Mouse (Mus musculus) heart, embryonic 13.5 days (tissue): ENCODE data around the gene Abca17. TPM values are rescaled to one million over a fixed set of nuclear protein-coding genes. Genes with fewer than 3 reads are reported as not detected.
A peak's percentile ranks its signal among the peaks of the same experiment; 100 is the strongest.

Experiments
- ATAC-seq: fragments of 200-750 bp; cut with Nextera tagmentation; 2 replicates; pipeline ENCODE4 v1.8.0; 2017; ENCODE audit warnings: moderate TSS enrichment; ENCODE audit not compliant: insufficient number of reproducible peaks, low FRiP score, low TSS enrichment; ENCODE audit errors: extremely low read depth
- H3K27ac ChIP-seq: fragments of 300-500 bp; sonication (generic); replicated peaks from 2 replicates; pipeline ENCODE4 v1.5.1; 2015; ENCODE audit warnings: moderate library complexity, mild to moderate bottlenecking, inconsistent platforms
- H3K27me3 ChIP-seq: fragments of 300-500 bp; sonication (generic); replicated peaks from 2 replicates; pipeline ENCODE4 v1.6.1; 2015; ENCODE audit warnings: mild to moderate bottlenecking, inconsistent platforms
- H3K36me3 ChIP-seq: fragments of 300-500 bp; sonication (generic); 2 replicates; pipeline ENCODE4 v1.6.1; 2015; ENCODE audit warnings: mild to moderate bottlenecking, inconsistent platforms
- H3K4me1 ChIP-seq: fragments of 300-500 bp; sonication (generic); 2 replicates; pipeline ENCODE4 v1.6.1; 2015; ENCODE audit warnings: inconsistent platforms
- H3K4me2 ChIP-seq: fragments of 300-500 bp; sonication (generic); 2 replicates; pipeline ENCODE4 v1.6.1; 2015; ENCODE audit warnings: inconsistent platforms, mild to moderate bottlenecking, moderate library complexity
- H3K4me3 ChIP-seq: fragments of 300-500 bp; sonication (generic); 2 replicates; pipeline ENCODE4 v1.5.1; 2015; ENCODE audit warnings: moderate library complexity, mild to moderate bottlenecking, inconsistent platforms
- H3K9ac ChIP-seq: fragments of 300-500 bp; sonication (generic); 2 replicates; pipeline ENCODE4 v1.6.1; 2015; ENCODE audit warnings: inconsistent platforms, mild to moderate bottlenecking, moderate library complexity
- H3K9me3 ChIP-seq: fragments of 300-500 bp; sonication (generic); 2 replicates; pipeline ENCODE4 v1.6.1; 2016; ENCODE audit warnings: inconsistent platforms
- WGBS: fragments of 180-500 bp; shearing (Covaris S2); methylation state at CpG from one replicate; pipeline ENCODE4 v1.1.7; 2015; ENCODE audit warnings: mixed read lengths; 5-methylcytosine and 5-hydroxymethylcytosine counted together
- polyA plus RNA-seq: library from polyadenylated mRNA; unstranded; fragments of >200 nt; fragmentation: Nextera tagmentation; extraction: Ambion mirVana; gene quantifications from 2 replicates; pipeline ENCODE4 v1.2.1, GENCODE M21; 2015

The Abca17 gene
- polyA plus RNA-seq, 1 experiment from 2014 or later, result 0.11 TPM

GRCm38 (mm10) chr17:24364461-24364860, 13.6 kb upstream of the Abca17 start:
- H3K4me1 ChIP-seq, result peaks cover 21% of the 10 kb centered on the region
- no peak overlapping the region for H3K9ac ChIP-seq
- H3K27me3 ChIP-seq, result no peaks in the 10 kb centered on the region
- H3K27ac ChIP-seq, result no peak overlapping the region
- H3K36me3 ChIP-seq, result peaks cover 20% of the 10 kb centered on the region
- 87% methylated on average over 9 of the region's 9 CpGs for WGBS
- no peak for ATAC-seq
- no peak overlapping the region for H3K4me3 ChIP-seq
- H3K4me2 ChIP-seq, result no peak overlapping the region
- H3K9me3 ChIP-seq, result no peaks in the 10 kb centered on the region

- Histone ChIP-seq H3K36me3 (peaks cover 14% of the 10 kb centered on the region), H3K27ac (no peak overlapping the region), H3K27me3 (no peaks in the 10 kb centered on the region), H3K4me3 (no peak overlapping the region), H3K9me3 (no peaks in the 10 kb centered on the region), H3K4me2 (no peak overlapping the region), H3K4me1 (peaks cover 23% of the 10 kb centered on the region), H3K9ac (no peak overlapping the region)
- ATAC-seq, result no peak
- WGBS, result 77% methylated on average over 9 of the region's 9 CpGs
Measured at GRCm38 (mm10) chr17:24362527-24362926, 11.7 kb upstream of the Abca17 start.

- ATAC-seq, result no peak
- no peak overlapping the region for H3K4me2 ChIP-seq
- no peaks in the 10 kb centered on the region for H3K9me3 ChIP-seq
- peaks cover 23% of the 10 kb centered on the region for H3K4me1 ChIP-seq
- H3K9ac ChIP-seq, result no peak overlapping the region
- WGBS, result 74% methylated on average over 5 of the region's 5 CpGs
- H3K27me3 ChIP-seq, result no peaks in the 10 kb centered on the region
- H3K4me3 ChIP-seq, result no peak overlapping the region
- peaks cover 5% of the 10 kb centered on the region; the same call in 1 of the 2 replicates for H3K36me3 ChIP-seq
- no peak overlapping the region for H3K27ac ChIP-seq
Measured at GRCm38 (mm10) chr17:24361291-24361690, 10.4 kb upstream of the Abca17 start.

GRCm38 (mm10) chr17:24360841-24361240, 10.0 kb upstream of the Abca17 start:
- H3K27ac ChIP-seq, result no peak overlapping the region
- 79% methylated on average over 8 of the region's 8 CpGs for WGBS
- peaks cover 23% of the 10 kb centered on the region for H3K4me1 ChIP-seq

GRCm38 (mm10) chr17:24359903-24360302, 9.0 kb upstream of the Abca17 start:
- Histone ChIP-seq H3K9ac (no peak overlapping the region), H3K4me3 (no peak overlapping the region), H3K27ac (no peak overlapping the region), H3K4me1 (peaks cover 23% of the 10 kb centered on the region), H3K27me3 (no peaks in the 10 kb centered on the region), H3K4me2 (no peak overlapping the region), H3K36me3 (peaks cover 5% of the 10 kb centered on the region; the same call in 1 of the 2 replicates), H3K9me3 (no peaks in the 10 kb centered on the region)
- WGBS, result 43% methylated on average over 2 of the region's 2 CpGs
- ATAC-seq, result no peak

More at GRCm38 (mm10) chr17:24360841-24361240, 10.0 kb upstream of the Abca17 start:
- H3K4me3 ChIP-seq, result no peak overlapping the region
- no peak for ATAC-seq
- H3K27me3 ChIP-seq, result no peaks in the 10 kb centered on the region
- no peak overlapping the region for H3K4me2 ChIP-seq
- no peak overlapping the region for H3K9ac ChIP-seq
- H3K36me3 ChIP-seq, result peaks cover 5% of the 10 kb centered on the region; the same call in 1 of the 2 replicates
- H3K9me3 ChIP-seq, result no peaks in the 10 kb centered on the region

GRCm38 (mm10) chr17:24359006-24359405, 8.1 kb upstream of the Abca17 start:
- no peak overlapping the region for H3K4me2 ChIP-seq
- ATAC-seq, result no peak
- H3K27ac ChIP-seq, result no peak overlapping the region
- H3K27me3 ChIP-seq, result no peaks in the 10 kb centered on the region
- WGBS, result 70% methylated on average over 8 of the region's 8 CpGs
- H3K9me3 ChIP-seq, result no peaks in the 10 kb centered on the region
- peaks cover 27% of the 10 kb centered on the region for H3K4me1 ChIP-seq
- no peak overlapping the region for H3K9ac ChIP-seq
- H3K4me3 ChIP-seq, result no peak overlapping the region
- H3K36me3 ChIP-seq, result peaks cover 5% of the 10 kb centered on the region; the same call in 1 of the 2 replicates

GRCm38 (mm10) chr17:24355284-24355683, 4.4 kb upstream of the Abca17 start:
- no peak for ATAC-seq
- Histone ChIP-seq H3K27me3 (peaks cover 10% of the 10 kb centered on the region), H3K27ac (no peak overlapping the region), H3K4me1 (peaks cover 38% of the 10 kb centered on the region), H3K4me2 (no peak overlapping the region), H3K36me3 (peaks cover 5% of the 10 kb centered on the region; the same call in 1 of the 2 replicates), H3K9ac (no peak overlapping the region), H3K9me3 (no peaks in the 10 kb centered on the region), H3K4me3 (no peak overlapping the region)
- 84% methylated on average over 8 of the region's 8 CpGs for WGBS

- Histone ChIP-seq H3K9me3 (no peaks in the 10 kb centered on the region), H3K4me3 (no peak overlapping the region), H3K4me1 (peaks cover 28% of the 10 kb centered on the region), H3K9ac (0 out of 2 replicates have a peak overlapping the region, but pooled peaks have one; percentile 24), H3K27me3 (peaks cover 22% of the 10 kb centered on the region), H3K36me3 (peaks cover 5% of the 10 kb centered on the region; the same call in 1 of the 2 replicates), H3K4me2 (no peak overlapping the region), H3K27ac (no peak overlapping the region)
- 80% methylated on average over 3 of the region's 3 CpGs for WGBS
- no peak for ATAC-seq
Measured at GRCm38 (mm10) chr17:24353960-24354359, 3.1 kb upstream of the Abca17 start.

- peaks cover 28% of the 10 kb centered on the region for H3K4me1 ChIP-seq
- H3K4me2 ChIP-seq, result peak overlapping the region; percentile 97
- WGBS, result 6% methylated on average over 36 of the region's 36 CpGs
- peak overlapping the region; percentile 89 for H3K4me3 ChIP-seq
- H3K27me3 ChIP-seq, result peaks cover 24% of the 10 kb centered on the region
- 0 out of 2 replicates have a peak, but pooled peaks have one; percentile 6 for ATAC-seq
- peak overlapping the region; percentile 46; the same call in 1 of the 2 replicates for H3K27ac ChIP-seq
- no peaks in the 10 kb centered on the region for H3K36me3 ChIP-seq
- H3K9ac ChIP-seq, result peak overlapping the region; percentile 92
- H3K9me3 ChIP-seq, result no peaks in the 10 kb centered on the region
Measured at GRCm38 (mm10) chr17:24352370-24353194, 1.7 kb upstream of the Abca17 start.

- WGBS, result under 1% methylated on average over 53 of the region's 55 CpGs
- Histone ChIP-seq H3K27me3 (peaks cover 24% of the 10 kb centered on the region), H3K27ac (peak within 1 kb of the TSS; percentile 46; the same call in 1 of the 2 replicates), H3K4me2 (peak within 1 kb of the TSS; percentile 97), H3K4me1 (peaks cover 28% of the 10 kb centered on the region), H3K4me3 (peak within 1 kb of the TSS; percentile 89), H3K9me3 (no peaks in the 10 kb centered on the region), H3K9ac (peak within 1 kb of the TSS; percentile 92), H3K36me3 (no peaks in the 10 kb centered on the region)
- ATAC-seq, result peak; percentile 89
Measured at GRCm38 (mm10) chr17:24351760-24352357, 991 bp upstream of the Abca17 start, which contains the start of gene Abca3. Gene Abca3 (plus strand): TSS chr17:24351950.

- Histone ChIP-seq H3K27me3 (peaks cover 24% of the 10 kb centered on the region), H3K27ac (no peak overlapping the region), H3K4me3 (no peak overlapping the region), H3K9ac (no peak overlapping the region), H3K9me3 (no peaks in the 10 kb centered on the region), H3K36me3 (no peaks in the 10 kb centered on the region), H3K4me1 (peaks cover 26% of the 10 kb centered on the region), H3K4me2 (no peak overlapping the region)
- 68% methylated on average over 2 of the region's 2 CpGs for WGBS
- ATAC-seq, result no peak
Measured at GRCm38 (mm10) chr17:24349176-24349575, 1.7 kb downstream of the Abca17 start.
